Mouse (Mus musculus): ENCODE measurements at regions not wholly inside any gene's neighbourhood (a gene's known extent, or its start where the extent isn't known, plus 50 kb on each side); places are given as distances from the start of the nearest gene placed in this dataset.
"Not testable (repeated sequence)": the region's sequence is repeated elsewhere in the genome, so short reads cannot be mapped to it uniquely, and the experiment has no call there.

- no peak for DNase-seq
Observed at GRCm38 (mm10) chr9:43524947-43525565, 214.4 kb downstream of the Trim29 start.

- DNase-seq, result no peak
Observed at GRCm38 (mm10) chr9:43532187-43532586, 211.6 kb upstream of the Nectin1 start.

GRCm38 (mm10) chr9:43535967-43536366 is 207.8 kb upstream of the Nectin1 start:
- no peak for DNase-seq

GRCm38 (mm10) chr9:43537121-43537520 is 206.7 kb upstream of the Nectin1 start:
- no peak for DNase-seq

GRCm38 (mm10) chr9:43540131-43540530 is 203.7 kb upstream of the Nectin1 start:
- DNase-seq, result no peak

GRCm38 (mm10) chr9:43541234-43541633 is 202.6 kb upstream of the Nectin1 start:
- no peak for DNase-seq

GRCm38 (mm10) chr9:43542077-43542654 is 201.6 kb upstream of the Nectin1 start:
- DNase-seq, result no peak

GRCm38 (mm10) chr9:43545081-43545565 is 198.7 kb upstream of the Nectin1 start:
- peak; percentile 84 for DNase-seq

GRCm38 (mm10) chr9:43548883-43549282 is 194.9 kb upstream of the Nectin1 start:
- DNase-seq, result no peak

- no peak for DNase-seq
Observed at GRCm38 (mm10) chr9:43549293-43549692, 194.5 kb upstream of the Nectin1 start.

- not testable (repeated sequence) for DNase-seq
Observed at GRCm38 (mm10) chr9:43552758-43553157, 191.0 kb upstream of the Nectin1 start.

- DNase-seq, result no peak
Observed at GRCm38 (mm10) chr9:43562016-43562415, 181.8 kb upstream of the Nectin1 start.

GRCm38 (mm10) chr9:43564239-43564906 is 179.4 kb upstream of the Nectin1 start:
- no peak for DNase-seq

GRCm38 (mm10) chr9:43568851-43569250 is 174.9 kb upstream of the Nectin1 start:
- no peak for DNase-seq

GRCm38 (mm10) chr9:43571086-43571485 is 172.7 kb upstream of the Nectin1 start:
- DNase-seq, result no peak

GRCm38 (mm10) chr9:43575659-43576058 is 168.1 kb upstream of the Nectin1 start:
- no peak for DNase-seq

- DNase-seq, result no peak
Observed at GRCm38 (mm10) chr9:43580653-43581052, 163.1 kb upstream of the Nectin1 start.

- DNase-seq, result no peak
Observed at GRCm38 (mm10) chr9:43585616-43586015, 158.2 kb upstream of the Nectin1 start.

- DNase-seq, result no peak
Observed at GRCm38 (mm10) chr9:43593236-43593635, 150.5 kb upstream of the Nectin1 start.

GRCm38 (mm10) chr9:43594814-43595213 is 149.0 kb upstream of the Nectin1 start:
- no peak for DNase-seq

- DNase-seq, result no peak
Observed at GRCm38 (mm10) chr9:43595461-43595860, 148.3 kb upstream of the Nectin1 start.

GRCm38 (mm10) chr9:43600396-43600795 is 143.4 kb upstream of the Nectin1 start:
- no peak for DNase-seq

GRCm38 (mm10) chr9:43617632-43618031 is 126.2 kb upstream of the Nectin1 start:
- DNase-seq, result no peak

- no peak for DNase-seq
Observed at GRCm38 (mm10) chr9:43627558-43627957, 116.2 kb upstream of the Nectin1 start.
